Mouse (Mus musculus) sigmoid colon, adult 10 weeks (tissue): ENCODE data around the gene Frmd7. TPM values are rescaled to one million over a fixed set of nuclear protein-coding genes. Genes with fewer than 3 reads are reported as not detected.

Source experiments
- polyA plus RNA-seq: library from polyadenylated mRNA; stranded (reverse); fragments of 350-450 nt; fragmentation: Illumina TruSeq; extraction: RNeasy Lipid Tissue Mini Kit (QIAGEN cat#74804); gene quantifications from one replicate; pipeline ENCODE4 v1.2.3, GENCODE M21; 2014; ENCODE audit warnings: low read depth, low replicate concordance

The Frmd7 gene
- 0.19 TPM for polyA plus RNA-seq

GRCm38 (mm10) chrX:50942610-50943009 is at the start of gene Frmd7:
Frmd7 (minus strand) TSS chrX:50942710.

Other genes with a start within 250 kb of the Frmd7 start
- gene Stk26, start 101.7 kb downstream of the Frmd7 start, polyA plus RNA-seq: 44.3 TPM
- gene Rap2c, start 75.3 kb upstream of the Frmd7 start, polyA plus RNA-seq: 125 TPM